Mouse (Mus musculus) kidney, adult 2 months (tissue): Measurements from ENCODE around the gene Lmtk2. TPM values are rescaled to one million over a fixed set of nuclear protein-coding genes. Genes with fewer than 3 reads are reported as not detected.

Source experiments
- DNase-seq: peaks from one replicate; pipeline ENCODE4 v3.0.0; 2021
- H3K27ac ChIP-seq: fragments of 200-500 bp; 2 replicates; pipeline ENCODE4 v1.5.1; 2012; ENCODE audit warnings: low read depth, low read length, control low read depth, inconsistent platforms; ENCODE audit not compliant: insufficient read depth
- H3K27me3 ChIP-seq: fragments of 200-500 bp; replicated peaks from 2 replicates; pipeline ENCODE4 v1.6.1; 2012; ENCODE audit warnings: mild to moderate bottlenecking, moderate library complexity, low read length, inconsistent platforms; ENCODE audit not compliant: control insufficient read depth, insufficient read depth
- H3K36me3 ChIP-seq: fragments of 200-500 bp; 2 replicates; pipeline ENCODE4 v1.6.1; 2012; ENCODE audit warnings: mild to moderate bottlenecking, moderate library complexity, low read length, inconsistent platforms; ENCODE audit not compliant: control insufficient read depth, insufficient read depth
- H3K4me1 ChIP-seq: fragments of 200-500 bp; 2 replicates; pipeline ENCODE4 v1.6.1; 2011; ENCODE audit warnings: low read length; ENCODE audit not compliant: control insufficient read depth, insufficient read depth
- H3K4me3 ChIP-seq: fragments of 200-500 bp; 2 replicates; pipeline ENCODE4 v1.5.1; 2011; ENCODE audit warnings: mild to moderate bottlenecking, low read depth, low read length, control low read depth; ENCODE audit not compliant: insufficient read depth
- CTCF ChIP-seq: fragments of 200-500 bp; conservative IDR thresholded peaks from 2 replicates; pipeline ENCODE4 v1.5.1; 2011; ENCODE audit warnings: low read depth, mild to moderate bottlenecking, control low read depth, low read length, moderate library complexity, mixed read lengths; ENCODE audit not compliant: insufficient read depth, insufficient read length
- POLR2A ChIP-seq: fragments of 200-500 bp; IDR thresholded peaks from one replicate; pipeline ENCODE4 v1.6.1; 2011; ENCODE audit warnings: low read depth, low read length, control low read depth
- WGBS: fragments of 180-500 bp; shearing (Covaris S2); methylation state at CpG from one replicate; pipeline ENCODE4 v1.1.7; 2018; 5-methylcytosine and 5-hydroxymethylcytosine counted together
- polyA plus RNA-seq: library from polyadenylated mRNA; depleted of rRNA; stranded (reverse); fragments of >200 nt; gene quantifications from 2 replicates; pipeline ENCODE4 v1.2.3, GENCODE M21; 2012

Gene Lmtk2
- polyA plus RNA-seq, 1 experiment, result 30.6 TPM

DNA sequence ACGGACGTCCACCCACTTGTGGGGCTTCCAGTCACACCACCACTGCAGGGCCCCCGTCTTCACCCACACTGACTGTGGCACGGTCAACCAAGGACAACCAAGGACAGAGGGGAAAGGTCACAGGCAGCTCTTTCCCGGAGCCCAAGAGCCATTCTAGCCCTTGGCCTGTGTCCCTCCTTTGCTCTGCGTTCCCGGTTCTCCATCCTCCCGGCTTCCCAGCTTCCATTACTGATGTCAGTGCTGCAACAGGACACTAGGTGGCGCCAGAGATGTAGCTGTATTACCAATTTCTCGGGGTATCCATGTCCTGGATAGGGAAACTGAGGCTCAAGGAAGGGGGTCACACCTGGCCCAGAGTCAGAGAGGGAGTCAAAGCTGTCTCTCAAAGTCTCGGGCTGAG, 107.2 kb downstream of the Lmtk2 start:
- 46% methylated on average over 11 of the region's 11 CpGs for whole genome bisulfite sequencing
- H3K36me3 ChIP-seq, result peaks cover 5% of the 10 kb centered on the region; the same call in 1 of the 2 replicates
- H3K4me3 ChIP-seq, result no peak overlapping the region
- H3K27me3 ChIP-seq, result no peaks in the 10 kb centered on the region
- DNase-seq, result peak; percentile 37
- H3K27ac ChIP-seq, result no peak overlapping the region
- no peaks in the 10 kb centered on the region for H3K4me1 ChIP-seq
- TF ChIP-seq POLR2A, result no peak
- TF ChIP-seq CTCF, result peak; percentile 76

DNA sequence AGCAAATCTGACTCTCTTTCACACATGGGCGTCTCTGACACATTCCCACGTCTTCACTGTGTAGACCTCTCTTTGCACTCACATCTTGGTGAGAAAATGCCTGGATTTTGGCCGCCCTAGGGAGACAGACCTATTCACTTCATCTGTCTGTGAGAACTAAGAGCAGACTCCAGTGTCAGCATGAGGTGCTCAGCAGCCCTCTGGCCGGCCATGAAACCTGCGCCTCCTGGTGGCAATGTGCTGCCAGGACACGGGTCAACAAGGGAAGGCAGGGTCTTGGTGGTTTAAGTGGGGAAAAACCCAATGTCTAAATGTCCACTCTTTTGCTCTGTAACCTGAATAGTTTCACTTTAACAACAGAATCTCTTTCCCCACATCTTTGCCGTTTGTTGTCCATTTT, 114.2 kb downstream of the Lmtk2 start:
- Histone ChIP-seq H3K4me1 (no peaks in the 10 kb centered on the region), H3K27me3 (no peaks in the 10 kb centered on the region), H3K27ac (no peak overlapping the region), H3K36me3 (0 out of 2 replicates have a peak, but pooled peaks cover 3% of the 10 kb centered on the region), H3K4me3 (no peak overlapping the region)
- DNase-seq, result peak; percentile 56
- 37% methylated on average over 7 of the region's 7 CpGs for WGBS
- no peak for TF ChIP-seq POLR2A
- peak; percentile 84 for TF ChIP-seq CTCF

DNA sequence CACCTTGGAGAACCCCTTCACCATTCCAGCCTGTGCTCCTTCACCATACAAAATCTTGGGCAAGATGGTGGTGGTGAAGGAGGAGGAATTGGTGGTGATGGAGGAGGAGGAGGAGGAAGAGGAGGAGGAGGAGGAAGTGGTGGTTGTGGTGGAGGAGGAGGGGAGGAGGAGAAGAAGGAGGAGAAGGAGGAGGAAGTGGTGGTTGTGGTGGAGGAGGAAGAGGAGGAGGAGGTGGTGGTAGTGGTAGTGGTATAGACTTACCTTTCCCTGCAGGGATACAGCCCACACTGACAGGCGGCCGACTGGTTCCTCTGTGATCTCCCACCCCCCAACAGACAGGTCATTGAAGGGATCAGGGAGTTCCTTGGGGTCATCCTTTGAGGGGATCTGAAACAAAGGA, 115.8 kb downstream of the Lmtk2 start:
- DNase-seq, result no peak
- 73% methylated on average over 2 of the region's 2 CpGs for WGBS
- TF ChIP-seq POLR2A (no peak), CTCF (no peak)
- Histone ChIP-seq H3K27me3 (no peaks in the 10 kb centered on the region), H3K4me1 (no peaks in the 10 kb centered on the region), H3K36me3 (no peaks in the 10 kb centered on the region), H3K27ac (no peak overlapping the region), H3K4me3 (no peak overlapping the region)

DNA sequence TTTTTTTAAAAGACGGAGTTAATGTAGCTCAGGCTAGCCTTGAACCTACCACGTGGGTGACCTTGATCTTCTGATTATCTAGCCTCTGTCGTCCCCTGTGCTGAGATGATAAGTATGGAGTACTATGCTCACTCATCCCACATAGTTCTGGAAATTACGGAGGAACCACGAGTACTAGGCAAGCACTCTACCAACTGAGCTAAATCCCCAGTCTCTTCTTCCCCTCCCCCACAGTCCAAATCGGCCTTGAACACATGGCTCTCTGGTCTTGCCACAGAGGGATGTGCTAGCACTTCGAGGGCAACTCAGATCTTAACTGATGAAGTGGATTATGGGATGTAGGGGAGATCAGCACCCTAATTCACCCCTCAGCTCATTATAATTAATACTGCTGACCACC, 117.8 kb downstream of the Lmtk2 start:
- Histone ChIP-seq H3K4me1 (no peaks in the 10 kb centered on the region), H3K27ac (no peak overlapping the region), H3K27me3 (no peaks in the 10 kb centered on the region), H3K4me3 (no peak overlapping the region), H3K36me3 (no peaks in the 10 kb centered on the region)
- no peak for DNase-seq
- 90% methylated on average over 7 of the region's 7 CpGs for WGBS
- TF ChIP-seq CTCF (no peak), POLR2A (no peak)

DNA sequence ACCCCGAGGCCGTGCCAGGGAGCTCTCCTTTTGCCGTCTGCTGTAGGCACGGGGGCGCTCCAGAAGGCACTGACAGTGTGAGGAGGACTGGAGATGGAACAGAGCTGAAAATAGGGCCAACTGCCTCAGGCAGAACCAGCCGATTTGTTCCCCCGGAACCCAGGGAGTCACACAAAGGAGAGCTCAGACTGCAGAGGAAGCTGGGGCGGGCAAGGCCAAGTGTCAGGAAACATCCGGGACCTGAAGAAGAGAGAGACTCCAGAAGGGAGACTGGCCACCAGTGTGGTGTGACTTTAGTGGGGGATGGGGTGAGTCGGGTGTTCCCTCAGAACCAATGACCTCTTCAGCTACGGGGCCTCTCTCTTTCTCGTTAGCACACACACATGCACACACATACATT, 119.1 kb downstream of the Lmtk2 start:
- WGBS, result 66% methylated on average over 12 of the region's 12 CpGs
- Histone ChIP-seq H3K27ac (peak overlapping the region; percentile 18; the same call in 1 of the 2 replicates), H3K27me3 (no peaks in the 10 kb centered on the region)

DNA sequence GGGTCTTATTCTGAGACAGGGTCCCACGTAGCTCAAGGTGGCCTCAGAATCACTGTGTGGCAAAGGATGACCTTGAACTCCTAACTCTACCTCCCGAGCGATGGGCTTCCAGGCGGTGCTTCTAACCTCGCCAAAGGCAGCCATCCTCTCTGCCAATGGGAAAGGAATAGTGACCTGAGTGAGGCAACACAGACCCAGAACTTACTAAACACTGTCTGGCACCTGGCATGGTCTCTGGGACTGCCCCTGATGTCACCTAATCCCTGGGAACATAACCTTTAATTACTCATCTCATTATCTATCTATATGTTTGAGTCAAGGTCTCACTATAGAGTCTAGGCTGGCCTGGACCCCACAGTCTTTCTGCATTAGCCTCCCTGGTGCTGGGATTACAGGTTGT, 119.7 kb downstream of the Lmtk2 start:
- 94% methylated on average over 5 of the region's 5 CpGs for WGBS
- Histone ChIP-seq H3K27me3 (no peaks in the 10 kb centered on the region), H3K4me1 (no peaks in the 10 kb centered on the region; the same call in 1 of the 2 replicates), H3K27ac (no peak overlapping the region), H3K36me3 (no peaks in the 10 kb centered on the region), H3K4me3 (no peak overlapping the region)
- TF ChIP-seq POLR2A, result no peak
- no peak for TF ChIP-seq CTCF
- no peak for DNase-seq

More for the DNA sequence above, 119.1 kb downstream of the Lmtk2 start:
- H3K36me3 ChIP-seq, result no peaks in the 10 kb centered on the region
- TF ChIP-seq CTCF (no peak), POLR2A (no peak)
- no peak overlapping the region for H3K4me3 ChIP-seq
- no peaks in the 10 kb centered on the region for H3K4me1 ChIP-seq
- DNase-seq, result peak; percentile 69

DNA sequence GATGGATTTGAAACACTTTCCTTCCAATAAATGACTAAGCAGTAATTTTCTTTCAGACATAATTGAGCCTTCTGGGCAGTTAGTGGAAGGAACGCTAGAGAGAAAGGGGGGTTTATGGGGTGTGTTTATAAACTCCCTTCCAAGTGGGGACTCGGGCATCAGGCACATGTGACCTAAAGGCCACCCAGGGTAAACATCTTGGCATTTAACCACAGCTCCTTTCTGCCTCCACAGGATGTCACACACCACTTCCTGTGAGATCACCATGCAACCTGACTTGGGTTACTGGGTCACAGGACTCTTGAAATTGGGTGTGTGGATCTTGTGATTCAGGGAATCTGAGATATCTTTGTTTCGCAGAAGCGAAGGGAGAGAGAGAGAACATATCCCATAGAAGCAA, 121.1 kb downstream of the Lmtk2 start:
- Histone ChIP-seq H3K4me1 (no peaks in the 10 kb centered on the region; the same call in 1 of the 2 replicates), H3K27me3 (no peaks in the 10 kb centered on the region), H3K27ac (no peak overlapping the region), H3K36me3 (no peaks in the 10 kb centered on the region), H3K4me3 (no peak overlapping the region)
- no peak for TF ChIP-seq POLR2A
- no peak for TF ChIP-seq CTCF
- 42% methylated on average over 4 of the region's 4 CpGs for WGBS
- DNase-seq, result peak; percentile 66
